In the genomic region with DNA sequence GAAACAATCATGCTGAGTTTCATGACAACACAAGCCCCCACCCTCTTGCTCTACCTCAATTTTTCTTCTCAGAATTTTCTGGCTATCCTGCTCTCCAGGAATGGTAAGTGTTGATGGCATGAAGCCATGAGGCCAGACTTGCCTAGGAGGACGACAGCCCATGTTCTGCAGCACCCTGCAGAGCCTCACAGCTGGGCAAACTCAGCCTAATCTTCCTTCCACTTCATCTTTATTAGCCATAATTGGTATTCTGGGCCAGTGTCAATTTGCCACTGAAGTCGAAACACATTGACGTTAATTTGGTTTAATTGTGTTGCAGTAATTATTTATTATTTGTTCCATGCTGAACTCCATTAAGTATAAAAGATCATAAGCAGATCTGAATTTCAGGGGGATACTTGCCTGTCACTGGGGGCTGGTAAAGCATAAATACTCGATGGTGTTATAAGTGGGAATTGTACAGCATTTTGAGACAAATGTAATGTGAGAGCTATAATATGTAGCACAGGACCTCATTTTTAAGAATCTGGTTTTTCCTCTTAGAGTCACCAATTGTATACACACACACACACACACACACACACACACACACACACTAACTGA, we compare ENCODE assay signal across 17 mouse cellular contexts.
A peak's percentile ranks its signal among the peaks of the same experiment; 100 is the strongest.
DNase-seq lines count a peak whose midpoint lies in the region; ATAC-seq lines count a peak whose summit lies in the region.
"Had no signal": no experiment of that assay in that cellular context is flagged by ENCODE, and none has a peak within 500 bp of the region (broad histone marks: within the 10 kb centered on the region; RNA-seq: fewer than 3 reads in every experiment).

No protein-coding gene starts in this region.

- no peaks in the 10 kb centered on the region for H3K36me3 ChIP-seq in forebrain, embryonic 11.5 days (ENCODE audit: control insufficient read depth, insufficient read depth, low read length)
- H3K36me3 ChIP-seq in forebrain, embryonic 10.5 days (replicated peaks), result no peaks in the 10 kb centered on the region
- no peaks in the 10 kb centered on the region for H3K36me3 ChIP-seq in midbrain, embryonic 15.5 days (replicated peaks)
- no peaks in the 10 kb centered on the region for H3K36me3 ChIP-seq in midbrain, embryonic 10.5 days
- no peaks in the 10 kb centered on the region for H3K36me3 ChIP-seq in forebrain, embryonic 16.5 days (ENCODE audit: control insufficient read depth, insufficient read depth)
- H3K36me3 ChIP-seq: embryonic facial prominence, embryonic 15.5 days; heart, embryonic 12.5 days had no signal

- H3K27ac ChIP-seq in forebrain, embryonic 11.5 days (ENCODE audit: low read depth, low read length), result no peak overlapping the region
- H3K27ac ChIP-seq in forebrain, embryonic 10.5 days, result no peak overlapping the region
- no peak overlapping the region for H3K27ac ChIP-seq in midbrain, embryonic 15.5 days
- H3K27ac ChIP-seq in midbrain, embryonic 10.5 days (replicated peaks), result no peak overlapping the region
- H3K27ac ChIP-seq in forebrain, embryonic 16.5 days (ENCODE audit: low read length), result no peak overlapping the region
- H3K27ac ChIP-seq: embryonic facial prominence, embryonic 15.5 days; stomach, postnatal 0 days had no signal

- H3K4me3 ChIP-seq in forebrain, embryonic 11.5 days (ENCODE audit: low read depth, low read length), result no peak overlapping the region
- no peak overlapping the region for H3K4me3 ChIP-seq in forebrain, embryonic 10.5 days
- no peak overlapping the region for H3K4me3 ChIP-seq in midbrain, embryonic 15.5 days
- H3K4me3 ChIP-seq in midbrain, embryonic 10.5 days, result no peak overlapping the region
- no peak overlapping the region for H3K4me3 ChIP-seq in forebrain, embryonic 16.5 days (replicated peaks; ENCODE audit: low read length)
- H3K4me3 ChIP-seq: embryonic facial prominence, embryonic 15.5 days; heart, embryonic 12.5 days had no signal

- H3K4me1 ChIP-seq in forebrain, embryonic 11.5 days (replicated peaks; ENCODE audit: control insufficient read depth, insufficient read depth, low read length), result no peaks in the 10 kb centered on the region
- no peaks in the 10 kb centered on the region for H3K4me1 ChIP-seq in forebrain, embryonic 10.5 days
- no peaks in the 10 kb centered on the region for H3K4me1 ChIP-seq in midbrain, embryonic 15.5 days
- H3K4me1 ChIP-seq in midbrain, embryonic 10.5 days, result no peaks in the 10 kb centered on the region
- no peaks in the 10 kb centered on the region; the same call in 1 of the 2 replicates for H3K4me1 ChIP-seq in forebrain, embryonic 16.5 days (replicated peaks; ENCODE audit: control insufficient read depth, insufficient read depth, low read length)
- H3K4me1 ChIP-seq: embryonic facial prominence, embryonic 15.5 days; heart, embryonic 12.5 days had no signal

- no peaks in the 10 kb centered on the region for H3K9me3 ChIP-seq in forebrain, embryonic 11.5 days (ENCODE audit: control insufficient read depth, low read length)
- no peaks in the 10 kb centered on the region for H3K9me3 ChIP-seq in forebrain, embryonic 10.5 days
- no peaks in the 10 kb centered on the region for H3K9me3 ChIP-seq in midbrain, embryonic 15.5 days
- no peaks in the 10 kb centered on the region; the same call in 1 of the 2 replicates for H3K9me3 ChIP-seq in midbrain, embryonic 10.5 days (replicated peaks)
- no peaks in the 10 kb centered on the region for H3K9me3 ChIP-seq in forebrain, embryonic 16.5 days (ENCODE audit: control insufficient read depth, low read length)
- H3K9me3 ChIP-seq: embryonic facial prominence, embryonic 15.5 days had no signal

- 0 out of 2 replicates have a peak, but pooled peaks have one; percentile 30 for ATAC-seq in forebrain, embryonic 11.5 days (replicated peaks; ENCODE audit: low FRiP score)
- peak; percentile 56; the same call in 1 of the 2 replicates for ATAC-seq in midbrain, embryonic 15.5 days (replicated peaks)
- ATAC-seq in forebrain, embryonic 16.5 days, result peak; percentile 68
- ATAC-seq: lung, postnatal 0 days had no signal

- no peak overlapping the region for H3K4me2 ChIP-seq in forebrain, embryonic 11.5 days (ENCODE audit: low read depth, low read length, severe bottlenecking)
- H3K4me2 ChIP-seq in midbrain, embryonic 15.5 days, result no peak overlapping the region
- no peak overlapping the region for H3K4me2 ChIP-seq in forebrain, embryonic 16.5 days (ENCODE audit: low read length)
- H3K4me2 ChIP-seq: embryonic facial prominence, embryonic 15.5 days; heart, embryonic 12.5 days had no signal

- no peak for DNase-seq in forebrain, embryonic 11.5 days (ENCODE audit: low spot score)
- DNase-seq in forebrain, embryonic 10.5 days (ENCODE audit: extremely low spot score, low spot score), result no peak
- DNase-seq in midbrain, embryonic 10.5 days (ENCODE audit: low spot score), result no peak
- DNase-seq in retina, postnatal 1 day, result peak; percentile 86
- DNase-seq in lung, postnatal 4 days, result no peak
- no peak for DNase-seq in heart, adult 18-20 months
- DNase-seq: cerebellum, adult 9-11 months; kidney, adult 8-10 months; kidney, postnatal 14 days; liver had no signal

- H3K27me3 ChIP-seq in forebrain, embryonic 11.5 days (ENCODE audit: control insufficient read depth, insufficient read depth, low read length), result no peaks in the 10 kb centered on the region
- no peaks in the 10 kb centered on the region for H3K27me3 ChIP-seq in forebrain, embryonic 10.5 days (ENCODE audit: poor library complexity, severe bottlenecking)
- H3K27me3 ChIP-seq in midbrain, embryonic 15.5 days (replicated peaks), result no peaks in the 10 kb centered on the region
- no peaks in the 10 kb centered on the region for H3K27me3 ChIP-seq in midbrain, embryonic 10.5 days (ENCODE audit: low read depth, poor library complexity, severe bottlenecking)
- no peaks in the 10 kb centered on the region for H3K27me3 ChIP-seq in forebrain, embryonic 16.5 days (replicated peaks; ENCODE audit: control insufficient read depth, insufficient read depth, low read length)
- H3K27me3 ChIP-seq: CH12.LX; embryonic facial prominence, embryonic 15.5 days; heart, embryonic 12.5 days had no signal

- WGBS in forebrain, embryonic 11.5 days, result 77% methylated on average over 4 of the region's 4 CpGs
- 82% methylated on average over 4 of the region's 4 CpGs for WGBS in forebrain, embryonic 10.5 days
- WGBS in midbrain, embryonic 15.5 days, result 56% methylated on average over 4 of the region's 4 CpGs
- 75% methylated on average over 4 of the region's 4 CpGs for WGBS in midbrain, embryonic 10.5 days
- 38% methylated on average over 4 of the region's 4 CpGs for WGBS in forebrain, embryonic 16.5 days

- no peak overlapping the region for H3K9ac ChIP-seq in forebrain, embryonic 11.5 days (ENCODE audit: low read length)
- no peak overlapping the region for H3K9ac ChIP-seq in midbrain, embryonic 15.5 days
- H3K9ac ChIP-seq in forebrain, embryonic 16.5 days (replicated peaks; ENCODE audit: low read depth, low read length), result no peak overlapping the region
- H3K9ac ChIP-seq: embryonic facial prominence, embryonic 15.5 days; heart, embryonic 12.5 days had no signal
